Mouse (Mus musculus): Measurements from ENCODE around the gene Gns.

Gns gene

DNA sequence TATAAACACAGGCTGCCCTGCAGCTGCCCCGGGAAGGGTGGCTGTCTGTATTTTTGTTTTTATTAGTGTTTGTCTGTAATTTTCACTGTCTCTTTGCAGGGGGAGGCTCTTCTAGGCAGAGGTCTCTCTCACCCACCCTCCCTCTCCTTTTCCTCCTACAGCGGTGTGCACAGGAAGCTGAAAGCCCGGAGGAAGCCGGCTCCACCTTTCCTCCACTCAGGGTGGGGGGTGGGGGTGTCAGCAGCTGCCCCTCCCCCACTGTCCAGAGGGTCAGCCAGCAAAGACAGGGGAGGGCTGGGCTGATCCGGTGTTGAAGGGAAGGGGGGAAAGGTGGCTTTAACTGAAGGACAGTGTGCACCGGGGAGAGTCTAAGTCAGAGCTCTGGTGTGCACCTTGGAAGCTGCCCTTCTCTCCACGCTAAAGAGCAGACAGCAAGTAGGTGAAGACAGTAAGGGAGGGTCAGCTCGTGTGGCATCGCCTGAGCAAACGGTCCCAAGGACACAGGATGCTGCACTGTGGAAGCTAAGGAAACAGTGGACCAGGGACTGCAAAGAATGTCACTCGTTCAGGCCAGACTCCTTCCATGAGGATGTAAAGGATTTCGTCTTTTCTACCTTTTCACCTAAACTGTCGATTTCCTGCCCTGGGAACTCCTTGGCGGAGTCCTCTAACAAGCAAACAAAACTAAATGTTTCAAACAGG, 65.2 kb downstream of the Gns start:
- no peak for DNase-seq (ENCODE audit: low spot score in 2 of 2)

DNA sequence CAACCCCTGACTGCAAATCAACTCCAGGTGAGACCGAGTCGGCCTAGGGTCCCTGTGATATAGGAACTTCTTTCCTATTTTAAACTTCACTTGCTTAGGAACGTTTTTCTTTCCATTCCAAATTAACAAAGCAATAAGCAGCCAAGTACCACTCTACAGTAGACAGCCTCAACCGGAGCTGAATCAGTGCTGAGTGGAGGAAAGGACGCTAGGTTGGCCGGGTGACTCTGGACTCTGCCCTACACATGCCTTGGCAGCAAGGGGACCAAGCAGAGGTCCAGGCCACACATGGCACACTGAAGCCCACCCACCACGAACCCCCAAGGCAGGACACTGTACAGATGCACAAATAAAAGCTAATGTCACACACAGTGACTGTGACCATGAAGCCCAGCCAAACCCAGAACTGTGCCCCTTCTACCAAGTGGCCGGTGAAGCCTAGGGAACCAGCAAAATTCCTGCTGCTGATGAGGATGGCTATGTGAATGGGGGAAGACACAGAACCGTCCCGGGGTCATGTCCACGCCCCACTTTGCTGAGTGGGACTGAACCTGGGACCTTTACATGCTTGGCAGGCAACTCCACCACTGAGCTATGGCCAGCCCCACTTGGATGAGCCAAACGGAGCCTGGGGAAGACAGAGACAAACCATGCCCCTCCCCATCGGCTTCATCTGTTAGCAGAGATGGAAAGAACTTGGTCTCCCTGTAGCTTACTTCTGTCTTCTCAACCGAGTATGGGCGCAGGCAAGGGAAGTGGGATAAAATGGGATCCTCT, 66.1 kb downstream of the Gns start:
- no peak for DNase-seq (ENCODE audit: low spot score in 2 of 2)

DNA sequence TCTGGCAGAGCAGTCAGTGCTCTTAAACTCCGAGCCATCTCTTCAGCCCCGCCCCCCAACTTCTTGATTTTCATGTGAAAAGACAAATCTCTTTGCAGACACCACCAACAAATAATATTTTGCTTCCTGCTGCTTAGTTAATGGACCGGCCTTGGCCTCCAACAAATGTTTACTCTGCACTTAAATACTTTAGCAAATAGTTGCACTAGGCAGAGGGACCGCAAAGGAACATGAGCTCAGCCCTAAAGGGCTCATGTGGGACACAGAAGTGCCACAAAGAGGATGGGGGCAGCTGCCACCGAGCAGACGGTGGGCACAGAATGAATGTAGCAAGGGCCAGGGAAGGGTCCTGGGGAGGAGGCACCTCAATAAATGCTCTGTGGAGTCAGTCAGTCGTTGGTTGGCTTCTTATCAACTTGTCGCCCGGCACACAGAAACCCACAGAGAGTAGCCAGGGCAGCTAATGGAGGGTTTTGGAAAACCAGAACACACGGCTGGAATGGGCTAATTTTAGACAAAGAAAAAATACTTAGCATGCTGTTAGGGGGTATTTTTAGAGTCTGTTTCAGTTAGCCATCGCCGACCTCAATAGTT, 67.2 kb downstream of the Gns start:
- no peak for DNase-seq (ENCODE audit: low spot score in 2 of 2)

DNA sequence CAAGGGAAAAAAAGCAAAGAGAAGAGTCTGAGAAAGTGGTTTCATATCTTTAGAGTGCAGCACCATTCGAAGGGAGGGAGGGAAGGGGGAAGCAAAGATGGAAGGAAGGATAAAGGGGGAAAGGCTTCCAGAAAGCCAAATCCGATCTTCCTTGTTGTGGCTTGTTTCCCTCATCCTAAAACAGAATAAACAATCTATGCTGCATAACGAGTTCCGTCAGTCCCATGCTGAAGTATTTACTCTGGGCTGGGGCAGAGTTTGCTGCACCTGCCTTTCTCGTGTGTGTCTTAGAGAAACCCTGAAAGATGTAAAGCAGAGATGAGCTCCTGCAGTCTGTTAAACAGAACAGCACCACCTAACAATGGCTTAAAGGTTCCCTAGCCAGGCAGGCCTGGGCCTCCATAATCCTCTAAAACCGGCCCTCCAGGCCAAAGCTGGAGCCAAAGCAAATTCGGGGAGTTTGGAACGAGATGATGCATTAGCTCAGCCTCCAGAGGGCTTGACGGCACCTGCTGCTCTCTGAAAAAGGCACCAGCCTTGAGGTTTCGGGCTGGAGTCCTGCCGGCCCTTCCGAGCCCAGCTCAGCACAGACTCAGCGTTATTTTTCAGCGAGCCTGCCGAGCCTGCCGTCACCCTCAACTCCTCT, 67.9 kb downstream of the Gns start:
- DNase-seq (ENCODE audit: low spot score in 2 of 2) = no peak

GRCm38 (mm10) chr10:121434441-121435103, 69.7 kb downstream of the Gns start:
- DNase-seq (ENCODE audit: low spot score in 2 of 2) = no peak

GRCm38 (mm10) chr10:121435546-121436257, 70.8 kb downstream of the Gns start:
- no peak for DNase-seq (ENCODE audit: low spot score in 2 of 2)

DNA sequence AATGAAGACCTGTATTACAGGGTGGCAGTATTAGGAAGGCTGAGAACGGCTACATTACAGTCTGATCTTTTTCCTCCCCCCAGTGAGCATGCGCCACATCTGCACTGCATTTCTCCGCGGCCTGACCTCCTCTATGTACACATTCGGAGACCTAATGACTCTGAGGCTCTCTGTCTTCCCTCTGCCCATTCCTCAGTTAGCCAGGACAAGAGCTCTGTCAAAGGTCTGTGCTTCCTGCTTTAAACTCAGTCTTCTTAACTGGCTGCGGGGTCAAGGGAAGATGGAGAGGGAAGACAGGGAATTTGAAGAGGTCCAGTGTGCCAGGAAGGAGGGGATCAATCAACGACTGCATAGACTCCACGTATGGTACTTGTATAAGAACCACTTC, 71.4 kb downstream of the Gns start:
- DNase-seq (ENCODE audit: low spot score in 2 of 2) = no peak

DNA sequence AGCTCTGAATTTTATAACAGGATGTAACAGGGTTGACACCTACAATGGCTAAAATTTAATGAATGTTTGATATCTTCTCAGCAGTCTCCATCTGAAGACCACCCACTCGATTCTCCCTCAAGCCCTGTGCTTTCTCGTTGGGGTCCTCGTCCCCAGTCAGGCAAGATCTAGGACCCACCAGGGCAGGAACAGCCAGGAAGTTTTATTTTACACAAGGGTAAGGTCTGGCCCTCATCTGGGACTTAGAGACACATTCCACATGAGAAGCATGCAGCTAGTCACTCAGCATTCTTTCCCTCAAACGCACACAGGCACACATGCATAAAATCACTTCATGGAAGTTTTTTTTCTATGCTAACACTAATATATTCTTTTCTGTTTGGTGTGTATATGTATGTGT, 71.8 kb downstream of the Gns start:
- DNase-seq (ENCODE audit: low spot score in 2 of 2) = no peak

DNA sequence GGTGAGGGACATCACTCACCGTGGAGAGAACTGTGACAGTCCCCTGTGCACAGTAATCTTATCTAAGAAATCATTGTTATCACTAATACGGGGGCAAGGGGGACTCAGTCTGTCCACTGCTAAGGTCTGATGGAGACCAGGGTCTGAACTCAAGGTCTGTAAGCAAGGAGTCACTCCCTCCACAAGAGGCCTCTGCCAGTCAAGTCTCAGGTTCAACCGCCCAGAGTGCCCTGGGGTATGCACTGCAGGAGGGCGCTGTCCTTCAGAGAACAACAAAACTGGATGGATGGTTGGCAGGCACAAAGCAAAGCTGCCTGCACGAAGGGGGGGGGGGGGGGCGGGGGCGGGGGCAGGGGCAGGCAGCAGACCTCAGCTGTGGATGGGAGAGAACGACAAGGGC, 73.2 kb downstream of the Gns start:
- no peak for DNase-seq (ENCODE audit: low spot score in 2 of 2)

DNA sequence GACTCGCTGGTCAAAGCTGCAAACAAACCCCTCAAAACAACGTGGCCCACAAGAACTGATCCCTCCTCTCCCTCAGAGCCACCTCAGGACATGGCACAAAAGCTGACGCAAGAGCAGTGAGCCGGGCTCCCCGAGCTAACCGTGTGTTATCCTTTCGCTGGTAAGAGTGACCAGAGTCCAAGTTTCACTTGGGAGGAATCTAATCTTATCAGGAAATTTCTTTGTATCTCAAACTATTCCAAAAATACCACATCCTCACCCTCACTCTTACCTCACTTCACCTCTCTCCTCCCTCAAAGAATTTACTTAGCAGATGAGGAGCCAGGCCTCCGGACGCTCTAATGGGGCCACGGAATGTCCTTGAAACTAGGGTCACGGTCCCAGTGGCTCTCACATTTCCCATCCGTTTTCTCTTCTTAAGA, 74.4 kb downstream of the Gns start:
- no peak for DNase-seq (ENCODE audit: low spot score in 2 of 2)

GRCm38 (mm10) chr10:121443791-121444190, 78.9 kb downstream of the Gns start:
- no peak for DNase-seq (ENCODE audit: low spot score in 2 of 2)

- DNase-seq (ENCODE audit: low spot score in 2 of 2) = no peak
Measured at GRCm38 (mm10) chr10:121444198-121444597, 79.3 kb downstream of the Gns start.

GRCm38 (mm10) chr10:121445808-121446207, 80.9 kb downstream of the Gns start:
- no peak for DNase-seq (ENCODE audit: low spot score in 2 of 2)
